Mouse (Mus musculus) adrenal gland, postnatal 36 days (tissue): Measurements from ENCODE around the gene Gm29797. TPM values are rescaled to one million over a fixed set of nuclear protein-coding genes. Genes with fewer than 3 reads are reported as not detected.

Experiments used
- DNase-seq, 2 experiments: peaks; one replicate each; pipeline ENCODE4 v3.0.0; 2021; ENCODE audit warnings: mixed read lengths in 1 of 2
- long read RNA-seq, 2 experiments: library from polyadenylated mRNA; stranded (forward); transcript quantifications; one replicate each; pipeline ENCODE4 v2.0.0; 2021; ENCODE audit warnings: borderline sequencing depth in 2 of 2
- total RNA-seq, 2 experiments: library from RNA; stranded (reverse); gene quantifications; 2 replicates each; pipeline ENCODE4 v1.2.3; 2021

Gm29797 gene
- under 1 TPM in 1 of 2 experiments, not detected in 1; 0.43 TPM for total RNA-seq
- long read RNA-seq, experiment 1, result 0 reads
- long read RNA-seq, experiment 2, result 0 reads

GRCm38 (mm10) chr2:181656734-181657133, at the start of gene Gm29797:
Gene Gm29797 (plus strand): TSS chr2:181657034.
- no peak for DNase-seq

DNA sequence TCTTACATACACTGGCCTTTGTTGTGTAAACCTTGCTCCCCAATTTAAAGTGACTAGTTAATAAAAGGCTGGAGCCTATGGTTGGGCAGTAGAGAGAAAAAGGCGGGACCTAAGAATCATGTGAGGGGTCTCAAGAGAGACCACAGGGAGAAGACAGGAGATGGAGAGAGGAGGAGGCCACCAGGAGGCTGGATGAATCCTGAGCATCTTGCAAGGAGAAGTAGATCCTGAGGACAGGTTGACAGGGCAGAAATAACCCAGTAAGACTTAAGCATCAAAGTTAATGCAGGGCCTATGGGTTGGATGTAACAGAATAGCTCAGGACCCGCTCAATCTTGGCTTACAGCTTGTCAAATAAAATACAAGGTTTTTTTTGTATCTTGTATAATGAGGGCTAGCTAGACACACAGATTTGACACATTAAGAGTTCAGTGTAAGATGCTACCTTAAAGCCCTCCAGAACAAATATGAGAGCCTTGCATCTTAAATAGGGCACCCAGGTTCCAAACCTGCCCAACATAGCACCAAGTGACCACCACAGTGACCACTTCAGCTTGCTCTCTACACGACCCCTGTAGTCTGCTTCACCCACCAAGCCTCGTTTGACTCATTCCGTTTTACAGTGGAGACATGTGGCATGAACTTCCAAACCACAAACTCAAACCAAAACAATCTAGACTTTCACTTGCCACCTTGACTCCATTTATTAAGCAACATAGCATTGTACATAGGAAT, 37.9 kb upstream of the Gm29797 start:
- no peak for DNase-seq

DNA sequence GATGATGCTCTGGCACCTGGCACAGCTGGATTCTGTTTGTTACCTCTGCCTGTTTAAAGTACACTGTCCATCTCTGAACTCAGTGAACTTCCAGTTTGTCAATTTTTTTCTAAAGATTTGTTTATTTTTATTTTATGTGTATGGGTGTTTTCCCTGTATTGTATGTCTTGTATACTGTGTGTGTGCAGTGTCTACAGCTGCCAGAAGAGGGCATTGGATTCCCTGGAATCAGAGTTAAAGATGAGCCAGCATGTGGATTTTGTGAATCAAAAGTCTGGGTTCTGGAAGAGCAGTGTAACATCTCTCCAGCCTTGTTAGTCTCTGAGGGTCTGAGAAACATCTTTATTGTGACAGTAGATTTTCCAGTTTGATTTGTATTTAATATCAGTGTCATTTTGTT, 33.4 kb upstream of the Gm29797 start:
- peak in 1 of 2 experiments; percentile 48 for DNase-seq

DNA sequence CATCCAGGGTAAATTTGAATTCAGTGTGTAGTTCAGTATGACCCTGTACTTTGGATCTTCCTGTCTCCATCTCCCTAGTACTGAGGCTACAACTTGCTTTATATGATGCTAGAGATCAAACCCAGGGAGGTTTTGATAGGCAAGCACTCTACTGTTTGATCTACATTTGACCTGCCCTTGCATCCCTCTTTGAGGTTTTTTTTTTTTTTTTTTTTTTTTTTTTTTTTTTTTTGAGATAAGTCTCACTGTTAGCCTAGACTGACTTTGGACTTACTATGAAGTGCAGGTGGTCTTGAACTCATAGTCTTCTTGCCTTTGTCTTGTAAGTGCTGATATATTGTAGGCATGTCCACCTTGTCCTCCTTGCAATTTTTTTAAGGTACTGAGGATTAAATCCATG, 28.4 kb upstream of the Gm29797 start:
- DNase-seq, result no peak

- no peak for DNase-seq
Measured at GRCm38 (mm10) chr2:181632624-181633023, 24.2 kb upstream of the Gm29797 start.

GRCm38 (mm10) chr2:181635865-181636264, 21.0 kb upstream of the Gm29797 start:
- no peak for DNase-seq

GRCm38 (mm10) chr2:181644361-181644760, 12.5 kb upstream of the Gm29797 start:
- peak; percentile 60 to 67 for DNase-seq

- no peak for DNase-seq
Measured at GRCm38 (mm10) chr2:181645666-181646065, 11.2 kb upstream of the Gm29797 start.

DNA sequence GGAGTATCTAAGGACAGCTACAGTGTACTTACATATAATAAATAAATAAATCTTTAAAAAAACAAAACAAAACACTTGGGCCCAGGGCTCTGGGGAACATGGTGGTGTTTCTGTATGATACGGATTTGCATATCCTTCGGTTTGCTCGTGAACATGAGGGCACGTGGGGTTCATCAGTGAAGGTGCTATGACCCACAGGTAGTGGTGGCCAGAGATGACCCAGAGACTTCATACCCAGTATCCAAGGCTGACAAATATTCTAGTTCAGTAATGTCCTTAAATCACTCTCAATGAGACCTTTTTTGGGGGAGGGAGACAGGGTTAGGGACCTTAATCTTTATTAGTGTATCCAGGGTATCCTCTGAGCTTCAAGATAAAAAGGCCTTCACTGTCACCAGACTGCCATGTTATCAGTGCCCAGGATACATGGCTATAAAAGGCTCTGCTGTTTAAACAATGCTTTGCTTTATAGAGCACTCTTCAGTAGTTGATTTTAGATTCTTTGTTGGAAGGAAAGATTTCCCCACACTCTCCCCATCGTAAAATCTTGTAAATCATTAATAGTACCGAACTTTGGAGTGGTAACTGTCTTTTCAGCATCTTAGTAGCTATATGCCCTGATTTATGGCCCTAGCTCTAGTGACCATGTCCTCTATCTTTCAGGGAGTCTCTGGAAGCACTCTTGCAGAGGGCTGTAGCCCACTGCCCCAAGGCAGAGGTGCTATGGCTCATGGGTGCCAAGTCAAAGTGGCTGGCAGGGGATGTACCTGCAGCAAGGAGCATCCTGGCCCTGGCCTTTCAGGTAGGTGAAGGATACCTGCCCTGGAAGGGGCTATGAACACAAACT, 10.0 kb upstream of the Gm29797 start:
- DNase-seq, result no peak

DNA sequence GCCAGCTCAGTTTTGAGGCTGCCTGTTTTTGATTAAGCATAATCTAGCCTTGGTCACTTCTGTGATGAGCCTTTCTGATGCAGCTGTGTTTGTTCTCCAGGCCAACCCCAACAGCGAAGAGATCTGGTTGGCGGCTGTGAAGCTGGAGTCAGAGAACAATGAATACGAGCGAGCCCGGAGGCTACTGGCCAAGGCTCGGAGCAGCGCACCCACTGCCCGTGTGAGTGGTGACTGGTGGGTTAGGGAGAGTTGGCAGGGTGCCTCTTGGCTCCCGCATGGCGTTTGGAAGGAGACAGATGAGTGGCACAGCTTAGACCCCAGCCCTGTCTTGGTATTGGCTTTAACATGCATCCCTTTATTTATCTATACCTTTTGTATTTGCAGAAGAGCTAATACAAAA, 7.9 kb upstream of the Gm29797 start:
- DNase-seq, result no peak

GRCm38 (mm10) chr2:181653065-181653464, 3.8 kb upstream of the Gm29797 start:
- DNase-seq, result no peak

GRCm38 (mm10) chr2:181653523-181653922, 3.3 kb upstream of the Gm29797 start:
- DNase-seq, result no peak

- no peak for DNase-seq
Measured at GRCm38 (mm10) chr2:181657441-181657840, 607 bp downstream of the Gm29797 start.

- DNase-seq, result no peak
Measured at GRCm38 (mm10) chr2:181658528-181658927, 1.7 kb downstream of the Gm29797 start.

DNA sequence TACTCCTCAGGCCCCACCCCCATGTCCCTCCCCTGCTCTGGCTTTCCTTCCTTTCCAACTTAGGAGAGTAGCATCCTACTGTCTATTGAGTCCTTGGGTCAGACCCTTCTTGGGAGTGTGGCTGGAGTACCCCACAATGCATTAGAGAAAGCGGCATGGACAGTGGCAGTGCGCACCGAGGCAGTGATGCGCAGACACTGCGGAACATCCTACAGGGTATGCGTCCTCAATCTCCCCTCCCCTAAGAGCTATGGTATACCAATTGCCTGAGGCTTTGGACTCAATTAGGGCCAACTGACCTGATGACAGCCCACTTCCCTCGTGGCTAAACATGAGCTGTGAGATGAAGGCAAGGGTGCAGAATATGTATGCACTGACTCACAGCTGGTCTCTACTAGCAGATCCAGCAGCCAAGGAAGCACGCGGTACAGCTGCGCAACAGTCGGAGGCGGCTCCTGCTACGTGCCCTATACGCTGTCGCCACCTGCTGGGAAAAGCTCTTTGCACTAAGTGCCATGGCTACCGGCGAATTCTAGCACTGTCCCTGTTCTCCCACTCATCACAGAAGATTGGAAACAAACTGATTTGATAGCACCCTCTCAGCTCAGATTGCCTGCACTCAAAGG, 2.2 kb downstream of the Gm29797 start:
- peak; percentile 77 to 84 for DNase-seq

- peak; percentile 87 to 90 for DNase-seq
Measured at GRCm38 (mm10) chr2:181659609-181660055, 2.8 kb downstream of the Gm29797 start.

GRCm38 (mm10) chr2:181662620-181663297, 5.9 kb downstream of the Gm29797 start:
- DNase-seq, result peak; percentile 39 to 45

DNA sequence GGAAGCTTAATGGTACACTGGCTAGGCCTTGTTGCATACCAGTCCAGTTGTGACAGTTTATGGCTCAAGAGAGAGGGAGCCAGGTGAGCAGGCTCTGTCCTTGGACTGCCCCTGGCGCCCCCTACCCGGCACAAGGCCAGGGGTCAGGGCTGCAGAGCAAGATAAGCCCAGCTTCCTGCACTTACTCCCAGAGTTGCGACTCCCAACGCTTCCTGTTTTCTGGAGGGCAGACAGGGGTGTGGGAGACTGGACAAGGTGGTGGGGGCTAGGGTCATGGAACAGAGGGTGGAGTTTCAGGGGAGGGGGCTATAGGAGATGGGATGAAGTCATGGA, 6.4 kb downstream of the Gm29797 start:
- DNase-seq, result peak; percentile 71 to 82

- peak; percentile 30 to 35 for DNase-seq
Measured at GRCm38 (mm10) chr2:181670285-181670912, 13.6 kb downstream of the Gm29797 start.

DNA sequence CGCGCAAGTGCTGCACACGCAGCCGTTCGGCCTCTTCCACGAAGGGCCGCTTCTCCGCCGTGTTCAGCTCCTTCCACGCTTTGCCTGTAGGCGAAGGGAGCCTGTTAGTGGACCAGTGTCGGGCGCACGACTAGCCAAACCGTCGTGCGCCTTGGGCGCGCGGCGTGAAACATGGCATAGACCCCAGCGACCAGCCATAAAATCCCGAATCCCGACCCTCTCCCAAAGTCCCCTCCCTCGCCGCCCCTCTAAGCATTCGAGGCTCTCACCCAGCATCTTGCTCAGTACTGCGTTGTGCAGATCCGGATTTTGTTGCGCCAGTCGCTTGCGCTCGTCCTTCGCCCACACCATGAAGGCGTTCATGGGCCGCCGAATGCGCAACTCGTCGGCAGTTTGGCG, 14.1 kb downstream of the Gm29797 start:
- no peak for DNase-seq

- DNase-seq, result peak; percentile 68 to 78
Measured at GRCm38 (mm10) chr2:181671326-181671725, 14.5 kb downstream of the Gm29797 start, which contains the start of gene Sox18. Gene Sox18 (minus strand): TSS chr2:181671640.

- no peak for DNase-seq
Measured at GRCm38 (mm10) chr2:181671984-181672383, 15.2 kb downstream of the Gm29797 start.
